Mouse (Mus musculus) heart, postnatal 36 days (tissue): ENCODE results near the gene Sod2. TPM values are rescaled to one million over a fixed set of nuclear protein-coding genes. Genes with fewer than 3 reads are reported as not detected.
"Not testable (repeated sequence)": the region's sequence is repeated elsewhere in the genome, so short reads cannot be mapped to it uniquely, and the experiment has no call there.

Experiments
- DNase-seq, 2 experiments: peaks; one replicate each; pipeline ENCODE4 v3.0.0; 2021 to 2022
- intact Hi-C: fragments of 180-260 bp; cut with DNase I; formaldehyde crosslinking; loops from one replicate; pipeline ENCODE4 v1.15.1; 2025
- total RNA-seq, 2 experiments: library from RNA; stranded (reverse); gene quantifications; 2 replicates each; pipeline ENCODE4 v1.2.3; 2021

Sod2 gene
- 1,000 to 10,000 TPM; 1,043 to 1,108 TPM for total RNA-seq

DNA sequence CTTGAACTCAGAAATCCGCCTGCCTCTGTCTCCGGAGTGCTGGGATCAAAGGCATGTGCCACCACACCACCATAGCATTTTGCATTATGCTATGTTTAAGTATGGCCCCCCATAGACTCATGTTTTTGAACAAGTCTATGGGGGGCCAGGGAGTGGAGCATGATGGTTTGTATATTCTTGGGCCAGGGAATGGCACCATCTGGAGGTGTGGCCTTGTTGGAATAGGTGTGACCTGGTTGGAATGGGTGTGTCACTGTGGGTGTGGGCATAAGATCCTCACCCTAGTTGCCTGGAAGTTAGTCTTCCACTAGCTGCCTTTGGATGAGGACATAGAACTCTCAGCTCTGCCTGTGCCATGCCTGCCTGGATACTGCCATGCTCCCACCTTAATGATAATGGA, at the start of gene Sod2:
Gene Sod2, plus strand, starts transcription at position 301 of the 400 bp plus-strand sequence.
- intact Hi-C loops = loop anchor here (5.0 kb wide), 2 partner anchors 44 to 89 kb away; partner anchors contain the start of genes Acat2, Mrpl18 and Tcp1
- DNase-seq = not testable (repeated sequence)

DNA sequence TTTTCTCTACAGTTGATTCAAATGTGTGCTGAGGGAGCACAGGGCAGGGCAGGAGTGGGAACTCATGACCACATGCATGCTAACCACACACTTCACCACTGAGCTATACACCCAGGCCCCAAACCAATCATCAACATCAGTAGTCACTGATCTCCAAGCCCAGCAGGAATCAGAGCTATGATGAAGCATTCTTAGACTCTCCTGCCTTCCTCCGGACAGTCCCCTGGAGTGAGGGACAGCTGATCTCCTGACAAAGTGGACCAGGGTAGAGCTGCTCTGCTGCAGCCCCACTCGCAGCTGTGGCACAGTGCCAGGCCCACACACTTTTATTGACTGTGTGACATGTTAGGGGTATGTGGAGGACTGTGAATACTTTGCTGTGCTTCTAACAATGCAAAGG, 47.3 kb upstream of the Sod2 start:
- DNase-seq, intact Hi-C loops: not testable (repeated sequence)

DNA sequence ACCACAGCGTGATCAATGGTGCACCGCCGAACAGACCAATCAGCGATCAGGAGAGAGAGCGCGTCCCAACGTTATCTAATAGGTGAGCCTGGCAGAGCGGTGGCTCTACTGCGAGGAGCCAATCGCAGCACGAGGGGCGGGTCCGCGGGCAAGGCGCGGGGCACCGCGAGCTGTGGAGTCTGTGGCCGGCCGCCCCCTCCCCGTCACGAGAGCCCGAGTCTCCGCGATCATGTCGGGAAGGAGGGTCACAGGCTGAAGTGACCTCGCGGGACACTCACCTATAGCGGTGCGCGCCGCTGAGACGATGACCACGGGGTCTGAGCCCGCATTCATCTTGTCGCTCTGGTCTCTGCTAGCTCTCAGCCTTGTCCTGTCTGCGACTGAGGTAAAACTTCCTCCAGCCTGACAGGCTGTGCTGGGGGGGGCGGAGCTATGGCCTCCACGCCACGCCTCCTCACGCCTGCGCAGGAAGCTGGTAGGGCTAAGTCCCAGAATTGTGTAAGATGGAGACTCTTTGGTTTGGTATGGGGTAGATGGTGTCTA, 46.2 kb upstream of the Sod2 start, which contains the start of gene Acat2:
Gene Acat2, minus strand, starts transcription at position 417 of the 543 bp plus-strand sequence.
- peak; percentile 93 for DNase-seq
- intact Hi-C loops = loop anchor here (1.0 to 5.0 kb wide), 3 partner anchors 32 to 47 kb away; partner anchors contain the start of genes Mrpl18, Sod2 and Tcp1

DNA sequence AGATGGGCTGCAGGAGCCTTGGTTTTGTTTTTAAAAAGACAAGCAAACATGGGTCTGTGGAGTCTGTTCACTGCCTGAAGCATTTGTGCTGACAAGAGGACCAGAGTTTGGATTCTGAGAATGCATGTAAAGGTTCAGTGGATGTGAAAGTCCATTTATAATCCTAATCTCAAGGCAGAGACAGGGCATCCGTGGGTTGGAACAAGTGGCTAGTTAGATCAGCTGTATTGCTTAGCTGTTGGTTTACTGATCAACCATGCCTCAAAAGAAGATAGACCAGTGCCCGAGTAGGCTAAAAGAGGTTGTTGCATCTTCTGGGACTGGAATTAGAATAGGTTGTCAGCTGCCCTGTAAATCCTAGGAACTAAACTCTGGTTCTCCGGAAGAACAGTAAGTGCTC, 43.2 kb upstream of the Sod2 start:
- intact Hi-C loops = loop anchor here (5.0 kb wide), 2 partner anchors 44 to 46 kb away; partner anchors contain the start of genes Mrpl18, Sod2 and Tcp1
- no peak for DNase-seq

DNA sequence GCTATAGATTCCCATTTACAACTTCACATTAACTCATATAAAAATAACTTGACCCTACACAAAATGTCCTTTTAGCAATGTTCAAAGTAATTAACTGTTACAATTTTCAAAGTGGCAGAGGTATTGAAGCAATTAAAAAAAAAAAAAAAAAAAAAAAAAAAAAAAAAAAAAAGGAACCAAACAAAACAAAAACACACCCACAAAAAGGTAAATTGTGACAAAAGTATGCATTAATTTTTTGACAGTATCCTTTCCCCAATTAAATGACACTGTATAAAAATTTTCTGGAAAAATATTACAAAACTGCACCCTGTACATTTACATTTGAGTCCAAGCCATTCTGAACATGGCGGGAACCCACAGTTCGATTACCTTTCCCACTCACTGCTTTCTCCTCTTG, 39.5 kb upstream of the Sod2 start:
- intact Hi-C loops = no loop called here
- DNase-seq = no peak

DNA sequence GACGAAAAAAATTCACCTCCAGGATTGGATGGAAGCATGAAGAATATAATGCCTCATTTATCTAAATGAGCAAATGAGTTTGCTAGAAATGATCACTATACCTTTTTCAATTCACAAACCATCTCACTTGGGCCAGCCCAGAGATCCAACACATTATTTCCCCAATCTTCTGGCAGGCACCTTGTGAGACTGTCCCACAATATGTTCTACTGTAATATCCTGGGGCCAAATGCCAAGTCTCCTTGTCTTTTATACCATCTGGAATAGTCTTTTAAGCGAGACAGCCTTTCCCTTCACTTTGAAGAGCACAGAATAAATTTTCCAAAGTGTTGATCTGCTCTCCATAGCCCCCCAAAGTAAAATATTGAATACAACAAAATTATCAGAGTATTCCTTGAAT, 32.8 kb upstream of the Sod2 start:
- no peak for DNase-seq
- intact Hi-C loops = no loop called here

DNA sequence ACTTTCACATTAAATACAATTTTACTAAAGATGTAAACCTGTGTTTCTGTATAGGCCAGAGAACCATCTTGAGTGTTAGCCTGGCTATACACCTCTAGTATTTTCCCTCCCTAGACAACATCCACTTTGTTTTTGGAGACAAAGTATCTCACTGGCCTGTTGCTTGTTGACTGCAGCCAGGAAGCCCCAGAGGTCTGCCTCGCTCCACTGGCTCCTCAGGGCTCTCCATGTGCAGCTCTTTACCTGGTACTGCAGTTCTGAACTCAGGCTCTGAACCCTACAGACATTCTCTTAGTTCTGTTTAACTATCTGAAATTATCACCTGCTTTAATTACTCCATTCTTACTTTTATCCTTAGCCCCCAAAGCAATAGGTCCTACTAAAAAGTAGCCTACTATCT, 28.1 kb upstream of the Sod2 start:
- no peak for DNase-seq
- intact Hi-C loops = no loop called here

DNA sequence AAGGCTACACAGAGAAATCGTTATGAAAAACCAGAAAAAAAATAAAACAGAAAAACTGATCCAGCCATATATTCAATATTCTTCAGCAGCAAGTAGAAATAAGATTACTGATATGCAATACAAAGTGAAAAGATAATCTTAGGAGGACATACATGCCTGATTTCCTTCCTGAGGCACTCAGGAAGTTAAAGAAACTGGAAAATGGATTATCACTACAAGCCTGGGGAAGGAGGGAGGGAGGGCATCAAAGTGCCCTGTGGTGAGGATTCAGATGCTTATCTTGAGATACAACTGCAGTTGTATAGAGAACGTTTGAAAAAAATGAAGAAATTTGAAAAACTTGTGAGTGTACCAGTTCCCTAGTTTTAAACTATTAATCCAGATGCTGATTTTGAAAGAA, 22.7 kb upstream of the Sod2 start:
- DNase-seq = no peak
- intact Hi-C loops = no loop called here

DNA sequence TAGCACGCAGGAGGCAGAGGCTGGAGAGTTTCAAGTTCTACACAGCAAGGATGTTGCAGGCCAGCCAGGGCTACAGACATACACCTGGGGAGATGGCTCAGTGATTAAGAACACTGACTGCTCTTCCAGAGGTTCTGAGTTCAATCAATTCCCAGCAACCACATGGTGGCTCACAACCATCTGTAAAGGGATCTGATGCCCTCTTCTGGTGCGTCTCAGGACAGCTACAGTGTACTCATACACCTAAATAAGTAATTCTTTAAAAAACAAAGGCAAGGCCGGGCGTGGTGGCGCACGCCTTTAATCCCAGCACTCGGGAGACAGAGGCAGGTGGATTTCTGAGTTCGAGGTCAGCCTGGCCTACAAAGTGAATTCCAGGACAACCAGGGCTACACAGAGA, 18.6 kb upstream of the Sod2 start:
- DNase-seq, intact Hi-C loops: not testable (repeated sequence)

DNA sequence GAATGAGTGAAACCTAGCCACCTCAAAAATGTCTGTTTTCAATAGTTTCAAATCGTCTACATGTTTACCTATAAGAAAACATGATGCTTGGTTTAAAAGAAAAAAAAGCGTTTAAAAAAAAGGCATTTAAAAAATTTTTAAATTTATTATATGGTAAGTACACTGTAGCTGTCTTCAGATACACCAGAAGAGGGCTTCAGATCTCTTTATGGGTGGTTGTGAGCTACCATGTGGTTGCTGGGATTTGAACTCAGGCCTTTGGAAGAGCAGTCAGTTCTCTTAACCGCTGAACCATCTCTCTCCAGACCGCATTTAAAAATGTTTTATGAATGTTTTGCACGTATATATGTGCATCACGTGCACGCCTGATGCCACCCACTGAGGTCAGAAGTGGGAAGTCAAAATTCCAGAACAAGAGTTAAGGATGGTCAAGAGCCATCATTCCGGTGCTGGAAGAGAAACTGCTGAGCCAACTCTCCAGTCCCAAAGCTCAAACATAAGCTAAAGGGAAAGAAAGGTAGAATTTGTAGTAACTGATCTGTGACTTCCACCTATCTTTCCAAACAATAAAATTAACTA, 16.0 kb upstream of the Sod2 start:
- intact Hi-C loops = loop anchor here (5.0 to 10.0 kb wide), 2 partner anchors 573 to 676 kb away; partner anchors contain the start of gene Map3k4

DNA sequence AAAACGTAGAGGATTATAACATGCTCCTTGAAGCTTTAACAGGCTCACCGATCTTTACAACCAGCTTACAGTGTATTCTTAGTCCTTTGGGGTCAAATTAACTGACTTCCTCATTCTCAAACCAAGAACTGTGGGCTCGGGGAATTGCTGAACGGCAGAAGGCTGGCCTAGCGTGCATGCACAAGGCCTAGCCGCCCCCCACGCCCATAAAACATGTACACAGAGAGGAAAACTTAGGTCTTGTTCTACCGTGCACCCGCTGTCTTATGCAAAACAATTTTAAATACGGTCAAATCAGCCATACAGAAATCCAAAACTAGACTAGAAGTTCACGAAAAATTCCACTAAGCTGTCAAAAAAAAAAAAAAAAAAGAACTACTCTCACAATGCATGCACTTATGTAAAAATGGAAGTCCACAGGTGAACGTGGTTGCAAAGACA, 15.4 kb upstream of the Sod2 start:
- no peak for DNase-seq
- intact Hi-C loops = loop anchor here (5.0 to 10.0 kb wide), 2 partner anchors 574 to 676 kb away; partner anchors contain the start of gene Map3k4

More for the DNA sequence above, 16.0 kb upstream of the Sod2 start:
- no peak for DNase-seq

DNA sequence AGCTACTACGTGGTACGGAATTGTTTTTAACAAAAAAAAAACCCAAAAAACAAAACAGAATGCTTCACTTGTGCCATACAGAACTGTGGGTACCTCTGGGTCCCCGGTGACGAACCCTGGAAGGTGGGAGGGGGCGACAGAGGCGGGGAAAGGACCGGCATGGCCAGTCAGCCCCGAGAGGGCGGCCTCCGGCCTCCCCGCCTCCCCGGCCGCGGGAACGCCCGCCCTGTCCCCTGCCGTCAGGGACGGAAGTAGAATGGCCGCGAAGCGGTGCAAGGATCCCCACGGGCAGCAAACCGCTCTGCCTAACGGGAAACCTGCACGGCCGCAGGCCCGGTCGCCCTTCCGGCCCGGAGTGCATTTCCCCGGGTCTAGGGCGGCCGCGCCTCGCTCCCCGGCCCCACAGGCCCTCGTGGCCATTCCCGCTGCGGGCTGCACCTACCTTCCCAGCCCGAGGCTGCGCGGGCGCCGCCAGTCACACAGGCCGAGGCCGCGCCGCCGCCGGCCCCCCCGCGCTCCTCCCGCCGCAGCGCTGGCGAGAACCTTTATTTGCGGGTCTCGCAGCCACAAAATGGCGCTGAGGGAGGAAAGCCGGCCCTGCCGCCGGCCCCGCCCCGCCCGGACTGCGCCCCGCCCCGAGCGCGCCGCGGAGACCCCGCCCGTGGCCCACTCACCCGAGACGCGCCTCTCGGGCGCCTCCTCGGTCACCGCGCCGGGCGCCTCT, 14.8 kb upstream of the Sod2 start:
- DNase-seq = peak; percentile 89 to 96
- intact Hi-C loops = loop anchor here (1.0 to 10.0 kb wide), 5 partner anchors 16 to 677 kb away; partner anchors contain the start of genes Acat2, Map3k4 and Mrpl18

DNA sequence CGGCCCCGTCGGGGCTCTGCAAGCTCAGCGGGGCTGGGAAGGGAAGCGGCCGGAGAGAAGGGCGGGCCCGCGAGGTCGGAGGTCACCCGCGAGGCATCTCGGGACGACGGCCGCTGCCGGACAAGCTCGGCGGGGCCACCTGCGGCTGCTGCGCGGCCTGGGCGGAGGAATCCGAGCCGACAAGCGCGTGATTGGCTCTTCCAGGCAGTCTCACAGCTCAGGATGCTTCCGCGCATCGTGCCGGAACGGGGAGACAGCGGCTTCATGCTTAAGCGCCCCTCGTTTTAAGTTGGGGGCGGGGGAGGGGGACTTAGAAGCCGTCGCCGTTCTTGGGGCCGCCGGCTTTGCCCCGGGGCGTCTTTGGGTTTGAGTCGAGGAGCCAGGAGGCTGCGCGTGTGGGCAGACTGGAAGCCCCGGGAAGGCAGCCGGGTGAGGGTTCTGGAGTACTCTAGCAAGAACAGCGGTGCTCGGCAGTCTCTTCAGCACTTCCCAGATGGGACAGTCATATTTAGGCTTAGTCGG, 14.1 kb upstream of the Sod2 start:
- intact Hi-C loops = loop anchor here (1.0 to 10.0 kb wide), 5 partner anchors 15 to 678 kb away; partner anchors contain the start of genes Acat2, Map3k4 and Mrpl18
- peak; percentile 93 to 98 for DNase-seq

DNA sequence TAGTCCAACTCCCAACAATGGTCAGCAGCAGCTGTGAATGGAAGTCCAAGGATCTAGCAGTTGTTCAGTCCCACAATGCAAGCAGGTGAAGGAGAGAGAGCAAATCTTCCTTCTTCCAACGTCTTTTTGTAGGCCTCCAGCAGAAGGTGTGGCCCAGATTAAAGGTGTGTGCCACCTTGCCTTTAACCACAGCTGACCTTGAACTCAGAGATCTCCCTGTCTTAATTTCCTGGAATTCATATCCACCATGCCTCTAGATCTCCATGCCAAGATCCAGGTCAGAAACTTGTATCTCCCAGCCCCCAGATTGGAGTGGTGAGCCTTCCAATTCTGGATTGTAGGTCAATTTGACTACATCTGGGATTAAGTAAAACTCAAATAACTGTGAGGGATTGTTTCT, 12.6 kb upstream of the Sod2 start, which contains the start of gene Wtap:
Gene Wtap, minus strand, starts transcription at position 101 of the 400 bp plus-strand sequence.
- DNase-seq = no peak
- intact Hi-C loops = loop anchor here (5.0 to 10.0 kb wide), 2 partner anchors 577 to 679 kb away; partner anchors contain the start of gene Map3k4

DNA sequence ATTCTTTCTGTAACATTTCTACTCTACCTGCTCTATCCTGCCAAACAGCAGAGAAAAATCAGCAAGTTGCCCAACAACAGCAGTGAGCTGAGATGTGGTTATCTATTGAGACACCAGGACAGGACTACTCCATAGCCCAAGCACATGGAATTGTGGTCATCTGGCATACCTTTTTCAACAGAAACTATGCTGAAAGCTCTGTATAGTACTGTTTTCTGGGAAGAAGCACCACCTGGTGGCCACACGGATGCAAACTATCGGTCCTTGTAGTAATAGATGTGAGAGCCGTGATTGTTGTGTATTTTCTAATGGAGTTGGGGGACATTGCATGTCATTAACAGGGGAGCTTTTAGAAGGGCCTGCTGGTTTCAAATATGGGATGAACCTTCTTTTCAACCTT, 10.3 kb upstream of the Sod2 start:
- DNase-seq = peak; percentile 41 to 45
- intact Hi-C loops = loop anchor here (10.0 kb wide), 1 partner anchor 682 kb away; the partner anchor contains the start of gene Map3k4

DNA sequence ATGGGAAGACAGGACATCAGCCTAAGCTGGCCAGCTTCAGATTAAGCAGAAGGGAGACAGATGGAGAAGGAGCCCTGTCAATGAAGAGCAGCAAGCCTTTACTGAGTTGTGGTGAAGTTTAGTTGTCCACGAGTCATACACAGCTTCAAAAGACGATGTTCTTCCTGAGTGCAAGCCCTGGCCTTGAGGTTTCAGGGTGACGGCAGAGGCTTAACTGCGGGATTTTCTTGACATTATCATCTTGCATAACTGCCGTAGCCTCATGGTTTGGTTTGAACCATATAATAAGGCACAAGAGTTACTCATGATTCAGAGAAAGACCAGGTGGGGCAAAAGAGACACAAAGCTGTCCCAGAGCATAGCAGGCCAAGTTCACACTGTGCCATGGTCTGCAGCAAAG, 8.8 kb upstream of the Sod2 start:
- intact Hi-C loops = loop anchor here (10.0 kb wide), 1 partner anchor 683 kb away; the partner anchor contains the start of gene Map3k4
- DNase-seq = no peak

DNA sequence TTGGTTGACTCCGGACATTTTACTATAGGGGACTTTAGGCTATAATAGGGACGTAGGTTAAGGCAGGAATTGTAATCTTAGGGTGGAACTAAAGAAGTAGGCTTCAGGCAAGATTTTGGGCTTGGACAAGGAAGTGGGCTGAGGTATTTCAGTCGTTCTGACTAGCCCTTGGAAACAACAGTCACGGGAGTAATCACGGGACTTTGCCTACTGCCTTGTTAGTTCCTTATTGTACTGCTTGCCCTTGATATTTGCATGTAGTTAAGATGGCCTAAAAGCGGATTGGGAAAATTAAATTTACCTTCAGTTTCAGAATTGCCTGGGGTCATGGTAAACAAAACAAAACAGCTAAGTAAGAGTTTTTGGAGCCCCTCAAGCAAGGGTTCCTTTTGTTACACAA, 7.6 kb upstream of the Sod2 start:
- DNase-seq = no peak
- intact Hi-C loops = loop anchor here (10.0 kb wide), 1 partner anchor 684 kb away; the partner anchor contains the start of gene Map3k4

DNA sequence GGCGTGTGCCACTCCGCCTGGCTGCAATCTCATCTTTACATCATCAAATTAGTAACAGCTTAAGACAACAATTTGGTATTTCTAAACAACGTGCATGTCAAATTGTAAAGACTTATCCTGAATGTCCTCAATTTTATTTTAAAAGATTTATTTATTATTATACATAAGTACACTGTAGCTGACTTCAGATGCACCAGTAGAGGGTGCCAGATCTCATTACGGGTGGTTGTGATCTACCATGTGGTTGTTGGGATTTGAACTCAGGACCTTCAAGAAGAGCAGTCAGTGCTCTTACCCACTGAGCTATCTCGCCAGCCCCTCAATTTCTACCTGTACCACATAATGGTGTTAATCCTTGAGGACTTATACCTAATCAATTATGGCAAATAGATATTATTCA, 4.4 kb upstream of the Sod2 start:
- intact Hi-C loops, DNase-seq: not testable (repeated sequence)

DNA sequence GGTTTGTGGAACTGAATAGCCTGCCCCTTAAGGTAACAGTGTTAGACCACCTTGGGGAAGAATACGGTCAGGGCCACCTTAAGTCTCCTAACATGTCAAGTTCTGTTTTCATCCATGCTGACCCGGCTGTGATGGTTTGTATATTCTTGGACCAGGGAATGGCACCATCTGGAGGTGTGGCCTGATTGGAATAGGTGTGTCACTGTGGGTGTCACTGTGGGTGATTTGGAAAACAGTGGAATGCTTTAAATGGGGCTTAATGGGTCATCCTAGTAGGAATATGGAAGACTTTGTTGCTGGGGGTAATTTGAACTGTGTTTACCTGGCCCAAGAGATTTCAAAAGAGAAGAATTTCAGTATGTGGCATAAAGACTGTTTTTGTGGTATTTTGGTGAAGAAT, 2.2 kb upstream of the Sod2 start:
- DNase-seq, intact Hi-C loops: not testable (repeated sequence)

DNA sequence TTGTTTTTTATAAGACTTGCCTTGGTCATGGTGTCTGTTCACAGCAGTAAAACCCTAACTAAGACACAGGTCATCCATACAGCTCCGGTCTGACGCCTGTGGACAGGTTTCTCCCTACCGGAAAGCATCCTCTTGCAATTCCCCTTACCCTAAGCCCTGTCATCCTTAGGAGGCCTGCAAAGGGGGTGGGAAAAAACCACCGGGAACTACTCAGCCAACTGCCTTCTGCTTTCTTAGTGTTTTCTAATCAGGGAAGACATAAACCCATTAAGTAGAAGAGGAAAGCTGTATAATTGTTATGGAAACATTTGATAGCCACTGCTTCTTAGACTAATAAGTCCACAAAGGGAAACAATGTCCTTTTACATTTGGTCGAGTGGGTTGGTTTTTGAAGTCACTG, 338 bp downstream of the Sod2 start:
- no peak for DNase-seq
- intact Hi-C loops = loop anchor here (1.0 to 5.0 kb wide), 3 partner anchors 15 to 90 kb away; partner anchors contain the start of genes Acat2, Mrpl18 and Tcp1
